Mouse (Mus musculus) left cerebral cortex, adult 2 months (tissue): ENCODE measurements around the gene Pknox2. TPM values are rescaled to one million over a fixed set of nuclear protein-coding genes. Genes with fewer than 3 reads are reported as not detected.

Source experiments
- DNase-seq, 2 experiments: peaks; one replicate each; pipeline ENCODE4 v3.0.0; 2021 to 2022; ENCODE audit warnings: low spot score in 2 of 2, mixed read lengths in 1 of 2; ENCODE audit errors: extremely low spot score in 1 of 2
- H3K27ac ChIP-seq: fragments of 200-600 bp; 2 replicates; pipeline ENCODE4 v1.8.1; 2022
- H3K4me3 ChIP-seq: fragments of 200-600 bp; 2 replicates; pipeline ENCODE4 v1.8.1; 2022
- CTCF ChIP-seq: fragments of 200-600 bp; IDR thresholded peaks from 2 replicates; pipeline ENCODE4 v1.8.1; 2022; ENCODE audit warnings: antibody characterized with exemption, mild to moderate bottlenecking, moderate library complexity
- intact Hi-C: fragments of 180-260 bp; cut with DNase I; formaldehyde crosslinking; loops from one replicate; pipeline ENCODE4 v1.15.1; 2025
- total RNA-seq, 2 experiments: library from RNA; stranded (reverse); gene quantifications; 2 replicates each; pipeline ENCODE4 v1.2.3; 2021

Pknox2 gene
- total RNA-seq, 2 experiments from 2014 or later, result 79.1 to 84.5 TPM

- TF ChIP-seq CTCF, result peak; percentile 27
- intact Hi-C loops, result no loop called here
- H3K27ac ChIP-seq, result no peak overlapping the region
- peak in 1 of 2 experiments; percentile 33 for DNase-seq
- no peak overlapping the region for H3K4me3 ChIP-seq
Observed at GRCm38 (mm10) chr9:36858677-36859076, 288.5 kb downstream of the Pknox2 start.

GRCm38 (mm10) chr9:36857476-36858117, 289.6 kb downstream of the Pknox2 start:
- intact Hi-C loops, result no loop called here
- TF ChIP-seq CTCF, result no peak

GRCm38 (mm10) chr9:36856351-36856750, 290.9 kb downstream of the Pknox2 start:
- no peak for DNase-seq
- no peak for TF ChIP-seq CTCF
- intact Hi-C loops, result no loop called here
- H3K4me3 ChIP-seq, result no peak overlapping the region
- H3K27ac ChIP-seq, result peak overlapping the region; percentile 24; the same call in 1 of the 2 replicates

More at GRCm38 (mm10) chr9:36857476-36858117, 289.6 kb downstream of the Pknox2 start:
- Histone ChIP-seq H3K27ac (peak overlapping the region; percentile 16), H3K4me3 (no peak overlapping the region)
- DNase-seq, result no peak

- no peak for TF ChIP-seq CTCF
- DNase-seq, result no peak
- intact Hi-C loops, result no loop called here
- no peak overlapping the region for H3K4me3 ChIP-seq
- peak overlapping the region; percentile 3; the same call in 1 of the 2 replicates for H3K27ac ChIP-seq
Observed at GRCm38 (mm10) chr9:36852175-36852574, 295.0 kb downstream of the Pknox2 start.

GRCm38 (mm10) chr9:36850091-36850490, 297.1 kb downstream of the Pknox2 start:
- H3K4me3 ChIP-seq, result no peak overlapping the region
- intact Hi-C loops, result no loop called here
- no peak for DNase-seq
- TF ChIP-seq CTCF, result no peak
- peak overlapping the region; percentile 60 for H3K27ac ChIP-seq

GRCm38 (mm10) chr9:36848661-36849060, 298.5 kb downstream of the Pknox2 start:
- intact Hi-C loops, result no loop called here
- DNase-seq, result no peak
- H3K27ac ChIP-seq, result peak overlapping the region; percentile 20; the same call in 1 of the 2 replicates
- TF ChIP-seq CTCF, result no peak
- H3K4me3 ChIP-seq, result no peak overlapping the region

- no peak for TF ChIP-seq CTCF
- no peak overlapping the region; the same call in 1 of the 2 replicates for H3K27ac ChIP-seq
- DNase-seq, result no peak
- H3K4me3 ChIP-seq, result no peak overlapping the region
- intact Hi-C loops, result no loop called here
Observed at GRCm38 (mm10) chr9:36846346-36846745, 300.9 kb downstream of the Pknox2 start.

Other genes starting within 250 kb of the Pknox2 start
- gene Tmem218, start 60.8 kb upstream of the Pknox2 start, total RNA-seq, result 10 to 100 TPM; 10.3 to 11.6 TPM
- 1 to 10 TPM; 1.6 to 1.8 TPM for gene Slc37a2, start 108.3 kb upstream of the Pknox2 start, total RNA-seq
- 1 to 10 TPM; 1.9 to 2.5 TPM for gene Ccdc15, start 201.0 kb upstream of the Pknox2 start, total RNA-seq
- gene Hepacam, start 219.9 kb upstream of the Pknox2 start, total RNA-seq, result 10 to 100 TPM; 53.6 to 53.7 TPM